Mouse (Mus musculus) stomach, postnatal 0 days (tissue): ENCODE results near the gene Olfr94.

Source experiments
- CTCF ChIP-seq: IDR thresholded peaks from 2 replicates; pipeline ENCODE4 v1.5.1; 2016; ENCODE audit warnings: antibody characterized with exemption, low read depth, mild to moderate bottlenecking, moderate library complexity
- EP300 ChIP-seq: optimal IDR thresholded peaks from 2 replicates; pipeline ENCODE3; 2016; ENCODE audit warnings: antibody characterized with exemption

GRCm38 (mm10) chr17:37196845-37197724, 3.7 kb downstream of the Olfr94 start:
- no peak for TF ChIP-seq EP300
- peak; percentile 27; the same call in 1 of the 2 replicates for TF ChIP-seq CTCF
